Mouse (Mus musculus) MEL (cell line): ENCODE results near the gene Fndc3b. TPM values are rescaled to one million over a fixed set of nuclear protein-coding genes. Genes with fewer than 3 reads are reported as not detected.

Source experiments
- DNase-seq: peaks from one replicate; pipeline ENCODE4 v3.0.0; 2011; ENCODE audit warnings: low read depth, low spot score
- H3K27ac ChIP-seq: 2 replicates; pipeline ENCODE4 v1.5.1; 2012; ENCODE audit warnings: low read depth, mild to moderate bottlenecking, control low read depth, low read length, moderate library complexity; ENCODE audit not compliant: control insufficient read depth
- H3K27me3 ChIP-seq, 2 experiments: fragments of 150-350 bp in 1 of 2; sonication (generic) in 1 of 2; 2 replicates each; pipeline ENCODE4 v1.6.1; 2012; ENCODE audit warnings: low read length in 2 of 2, mild to moderate bottlenecking in 2 of 2, improper control_type of control experiment in 1 of 2, moderate library complexity in 1 of 2; ENCODE audit not compliant: insufficient read depth in 2 of 2, control insufficient read depth in 1 of 2
- H3K36me3 ChIP-seq, 2 experiments: 2 replicates each; pipeline ENCODE4 v1.6.1; 2012 to 2014; ENCODE audit warnings: low read length in 2 of 2, improper control_type of control experiment in 1 of 2, inconsistent platforms in 1 of 2, mild to moderate bottlenecking in 1 of 2; ENCODE audit not compliant: insufficient read depth in 2 of 2, control insufficient read depth in 1 of 2
- H3K4me1 ChIP-seq, 2 experiments: fragments of 150-350 bp in 1 of 2; sonication (generic) in 1 of 2; 2 replicates each; pipeline ENCODE4 v1.6.1; 2012; ENCODE audit warnings: low read length in 2 of 2, improper control_type of control experiment in 1 of 2, mild to moderate bottlenecking in 1 of 2; ENCODE audit not compliant: insufficient read depth in 2 of 2, control insufficient read depth in 1 of 2
- H3K4me3 ChIP-seq, 2 experiments: fragments of 150-350 bp in 1 of 2; sonication (generic) in 1 of 2; 2 replicates each; pipeline ENCODE4 v1.5.1; 2012; ENCODE audit warnings: low read depth in 2 of 2, low read length in 2 of 2, mild to moderate bottlenecking in 2 of 2, moderate library complexity in 2 of 2, control low read depth in 1 of 2, improper control_type of control experiment in 1 of 2; ENCODE audit not compliant: control insufficient read depth in 1 of 2, insufficient read depth in 1 of 2
- H3K79me2 ChIP-seq: 2 replicates; pipeline ENCODE4 v1.6.1; 2012; ENCODE audit warnings: mild to moderate bottlenecking, low read length, moderate library complexity; ENCODE audit not compliant: control insufficient read depth, poor library complexity, insufficient read depth
- H3K9ac ChIP-seq: 2 replicates; pipeline ENCODE4 v1.6.1; 2012; ENCODE audit warnings: low read depth, mild to moderate bottlenecking, control low read depth, low read length, moderate library complexity; ENCODE audit not compliant: control insufficient read depth, poor library complexity, severe bottlenecking
- H3K9me3 ChIP-seq: fragments of 150-350 bp; sonication (generic); replicated peaks from 2 replicates; pipeline ENCODE4 v1.6.1; 2012; ENCODE audit warnings: mild to moderate bottlenecking, low read length, improper control_type of control experiment, moderate library complexity; ENCODE audit not compliant: insufficient read depth
- BHLHE40 ChIP-seq: IDR thresholded peaks from 2 replicates; pipeline ENCODE4 v1.6.1; 2012; ENCODE audit warnings: low read depth, mild to moderate bottlenecking, inconsistent platforms, low read length, improper control_type of control experiment, borderline replicate concordance
- CHD1 ChIP-seq: IDR thresholded peaks from 2 replicates; pipeline ENCODE4 v1.6.1; 2012; ENCODE audit warnings: low read depth, mild to moderate bottlenecking, inconsistent platforms, low read length, improper control_type of control experiment
- CHD2 ChIP-seq: IDR thresholded peaks from 2 replicates; pipeline ENCODE4 v1.6.1; 2011; ENCODE audit warnings: low read length, improper control_type of control experiment
- CTCF ChIP-seq, 3 experiments: IDR thresholded peaks in 2 of 3; conservative IDR thresholded peaks in 1 of 3; 2 replicates each; pipeline ENCODE4 v1.5.1; 2011 to 2012; ENCODE audit warnings: low read length in 3 of 3, low read depth in 2 of 3, mild to moderate bottlenecking in 2 of 3, improper control_type of control experiment in 1 of 3, inconsistent platforms in 1 of 3, mixed read lengths in 1 of 3, moderate library complexity in 1 of 3; ENCODE audit not compliant: control insufficient read depth in 1 of 3, insufficient read depth in 1 of 3, poor library complexity in 1 of 3, severe bottlenecking in 1 of 3
- EP300 ChIP-seq, 2 experiments: IDR thresholded peaks; 2 replicates each; pipeline ENCODE4 v1.6.1; 2011; ENCODE audit warnings: improper control_type of control experiment in 2 of 2, low read length in 2 of 2, low read depth in 1 of 2, mild to moderate bottlenecking in 1 of 2
- ETS1 ChIP-seq: IDR thresholded peaks from 2 replicates; pipeline ENCODE4 v1.6.1; 2012; ENCODE audit warnings: low read depth, mild to moderate bottlenecking, inconsistent platforms, low read length, improper control_type of control experiment, moderate library complexity
- GATA1 ChIP-seq: IDR thresholded peaks from 2 replicates; pipeline ENCODE4 v1.6.1; 2011; ENCODE audit warnings: low read depth, low read length, improper control_type of control experiment
- HCFC1 ChIP-seq: IDR thresholded peaks from 2 replicates; pipeline ENCODE4 v1.6.1; 2012; ENCODE audit warnings: low read depth, mild to moderate bottlenecking, inconsistent platforms, low read length, improper control_type of control experiment, moderate library complexity
- JUND ChIP-seq: IDR thresholded peaks from 2 replicates; pipeline ENCODE4 v1.6.1; 2011; ENCODE audit warnings: low read depth, mild to moderate bottlenecking, improper control_type of control experiment, low read length
- MAFK ChIP-seq: IDR thresholded peaks from 2 replicates; pipeline ENCODE4 v1.6.1; 2011; ENCODE audit warnings: low read depth, mild to moderate bottlenecking, low read length, improper control_type of control experiment, borderline replicate concordance
- MAZ ChIP-seq: IDR thresholded peaks from 2 replicates; pipeline ENCODE4 v1.6.1; 2012; ENCODE audit warnings: low read depth, mild to moderate bottlenecking, inconsistent platforms, low read length, improper control_type of control experiment
- MYC ChIP-seq: IDR thresholded peaks from 2 replicates; pipeline ENCODE4 v1.6.1; 2011; ENCODE audit warnings: low read depth, mild to moderate bottlenecking, low read length, improper control_type of control experiment, moderate library complexity
- NELFE ChIP-seq: IDR thresholded peaks from 2 replicates; pipeline ENCODE4 v1.6.1; 2011; ENCODE audit warnings: low read depth, low read length, improper control_type of control experiment
- POLR2AphosphoS2 ChIP-seq: IDR thresholded peaks from 2 replicates; pipeline ENCODE4 v1.6.1; 2011; ENCODE audit warnings: low read length, improper control_type of control experiment
- RAD21 ChIP-seq: IDR thresholded peaks from 2 replicates; pipeline ENCODE4 v1.6.1; 2011; ENCODE audit warnings: mild to moderate bottlenecking, low read depth, low read length, improper control_type of control experiment
- RCOR1 ChIP-seq: IDR thresholded peaks from 2 replicates; pipeline ENCODE4 v1.6.1; 2012; ENCODE audit warnings: low read depth, mild to moderate bottlenecking, inconsistent platforms, low read length, improper control_type of control experiment
- SIN3A ChIP-seq: IDR thresholded peaks from 2 replicates; pipeline ENCODE4 v1.6.1; 2012; ENCODE audit warnings: low read length, improper control_type of control experiment, inconsistent platforms
- TAL1 ChIP-seq: IDR thresholded peaks from 2 replicates; pipeline ENCODE4 v1.6.1; 2012; ENCODE audit warnings: mild to moderate bottlenecking, inconsistent platforms, low read length, moderate library complexity, mixed read lengths
- TBP ChIP-seq: IDR thresholded peaks from 2 replicates; pipeline ENCODE4 v1.8.0; 2011; ENCODE audit warnings: low read depth, low read length, improper control_type of control experiment
- TCF12 ChIP-seq: IDR thresholded peaks from 2 replicates; pipeline ENCODE4 v1.6.1; 2014; ENCODE audit warnings: low read depth, mild to moderate bottlenecking, inconsistent platforms, low read length, improper control_type of control experiment, moderate library complexity
- UBTF ChIP-seq: IDR thresholded peaks from 2 replicates; pipeline ENCODE4 v1.6.1; 2012; ENCODE audit warnings: low read depth, mild to moderate bottlenecking, inconsistent platforms, low read length, improper control_type of control experiment, moderate library complexity, borderline replicate concordance; ENCODE audit not compliant: insufficient read depth
- USF1 ChIP-seq: IDR thresholded peaks from 2 replicates; pipeline ENCODE4 v1.6.1; 2014; ENCODE audit warnings: low read depth, mild to moderate bottlenecking, inconsistent platforms, low read length, improper control_type of control experiment, moderate library complexity
- USF2 ChIP-seq, 2 experiments: IDR thresholded peaks; 2 replicates each; pipeline ENCODE4 v1.6.1; 2011 to 2012; ENCODE audit warnings: improper control_type of control experiment in 2 of 2, low read length in 2 of 2, borderline replicate concordance in 1 of 2, inconsistent platforms in 1 of 2, low read depth in 1 of 2, mild to moderate bottlenecking in 1 of 2; ENCODE audit not compliant: insufficient read depth in 1 of 2
- ZC3H11A ChIP-seq: IDR thresholded peaks from 2 replicates; pipeline ENCODE4 v1.6.1; 2012; ENCODE audit warnings: low read depth, mild to moderate bottlenecking, inconsistent platforms, low read length, improper control_type of control experiment
- ZKSCAN1 ChIP-seq: IDR thresholded peaks from 2 replicates; pipeline ENCODE4 v1.6.1; 2012; ENCODE audit warnings: low read depth, mild to moderate bottlenecking, inconsistent platforms, low read length, improper control_type of control experiment, moderate library complexity
- polyA plus RNA-seq, 2 experiments: library from polyadenylated mRNA; stranded (reverse) in 1 of 2; unstranded in 1 of 2; fragments of >175 nt in 1 of 2; fragments of >200 nt in 1 of 2; gene quantifications; 2 replicates each; pipeline versions ENCODE4 v1.2.1 to v1.2.4; 2012; ENCODE audit warnings: low replicate concordance in 2 of 2, low read depth in 1 of 2; ENCODE audit not compliant: insufficient read length in 2 of 2, insufficient read depth in 1 of 2, missing spikeins in 1 of 2
- total RNA-seq: library from RNA; depleted of rRNA; stranded (reverse); fragments of 300-350 nt; gene quantifications from 2 replicates; pipeline ENCODE4 v1.2.3, GENCODE M21; 2012

Fndc3b gene
- total and polyA plus RNA-seq, 3 experiments: not detected

DNA sequence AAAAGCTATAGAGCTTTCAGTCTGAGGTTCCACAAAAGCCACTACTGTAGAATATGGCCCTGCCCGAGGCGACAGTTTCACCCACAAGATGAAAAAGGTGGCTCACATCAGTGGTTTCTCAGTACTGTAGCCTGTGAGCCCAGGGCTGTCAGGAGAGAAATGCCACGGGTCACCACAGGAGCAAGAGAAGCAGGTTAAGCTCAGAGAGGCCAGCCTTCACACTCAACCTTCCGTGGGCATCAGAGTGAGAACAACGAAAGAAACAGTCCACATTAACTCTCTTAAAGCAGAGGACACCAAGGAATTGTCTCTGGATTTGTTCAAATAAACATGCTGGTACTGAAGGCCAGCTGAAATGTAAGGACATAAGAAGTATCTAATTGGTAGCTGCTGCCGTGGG, 104.5 kb downstream of the Fndc3b start:
- H3K4me3 ChIP-seq: no peak overlapping the region
- TF ChIP-seq JUND: no peak
- no peak for TF ChIP-seq CHD1
- TF ChIP-seq, all 39 proteins: peak for 0
- no peaks in the 10 kb centered on the region for H3K9me3 ChIP-seq
- H3K4me1 ChIP-seq: no peaks in the 10 kb centered on the region
- DNase-seq: no peak
- H3K27me3 ChIP-seq: no peaks in the 10 kb centered on the region
- no peaks in the 10 kb centered on the region for H3K79me2 ChIP-seq
- H3K36me3 ChIP-seq: no peaks in the 10 kb centered on the region
- no peak overlapping the region for H3K9ac ChIP-seq
- no peak overlapping the region for H3K27ac ChIP-seq

GRCm38 (mm10) chr3:27605613-27606012, 105.5 kb downstream of the Fndc3b start:
- Histone ChIP-seq H3K36me3 (no peaks in the 10 kb centered on the region), H3K27ac (no peak overlapping the region)
- TF ChIP-seq RAD21 (no peak), TCF12 (no peak), JUND (no peak), USF1 (no peak), BHLHE40 (no peak), ZC3H11A (no peak), MAZ (no peak), ETS1 (no peak), CHD1 (no peak)
- TF ChIP-seq, all 39 proteins: peak for 0
- Histone ChIP-seq H3K27me3 (no peaks in the 10 kb centered on the region), H3K4me3 (no peak overlapping the region), H3K4me1 (no peaks in the 10 kb centered on the region), H3K79me2 (no peaks in the 10 kb centered on the region), H3K9me3 (no peaks in the 10 kb centered on the region), H3K9ac (no peak overlapping the region)
- no peak for DNase-seq

DNA sequence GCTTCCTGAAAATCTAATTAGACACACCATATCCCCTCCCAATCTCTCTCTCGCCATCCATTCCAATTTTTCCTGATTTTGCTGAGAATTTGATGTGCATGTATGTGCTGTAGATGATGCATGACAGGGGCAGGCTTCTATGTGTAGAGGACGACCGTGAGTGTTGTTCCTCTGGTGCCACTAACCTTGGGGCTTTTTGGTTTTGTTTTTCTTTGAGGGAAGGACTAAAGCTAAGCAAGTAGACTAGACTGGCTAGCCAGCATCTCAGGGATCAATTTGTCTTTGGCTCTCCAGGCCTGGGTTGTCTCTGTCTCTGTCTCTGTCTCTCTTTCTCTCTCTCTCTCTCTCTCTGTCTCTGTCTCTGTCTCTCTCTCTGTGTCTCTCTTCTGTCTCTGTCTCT, 106.0 kb downstream of the Fndc3b start:
- no peaks in the 10 kb centered on the region for H3K9me3 ChIP-seq
- no peaks in the 10 kb centered on the region for H3K27me3 ChIP-seq
- no peaks in the 10 kb centered on the region for H3K4me1 ChIP-seq
- no peak overlapping the region for H3K27ac ChIP-seq
- TF ChIP-seq RCOR1 (no peak), MYC (no peak), CTCF (IDR thresholded peaks at IDR 0.05 in 2 of 3, conservative IDR thresholded peaks at IDR 0.05 in 1 of 3; ENCODE audit: control insufficient read depth in 1 of 3, insufficient read depth in 1 of 3, low read depth in 2 of 3, low read length in 3 of 3, poor library complexity in 1 of 3, severe bottlenecking in 1 of 3) (no peak), USF2 (IDR thresholded peaks at IDR 0.05; ENCODE audit: borderline replicate concordance in 1 of 2, insufficient read depth in 1 of 2, low read depth in 1 of 2, low read length in 2 of 2) (no peak), NELFE (no peak), CHD2 (no peak), ZKSCAN1 (no peak), MAFK (no peak), EP300 (IDR thresholded peaks at IDR 0.05; ENCODE audit: low read depth in 1 of 2, low read length in 2 of 2) (no peak), RAD21 (no peak), SIN3A (no peak), USF1 (no peak), UBTF (no peak), HCFC1 (no peak), TBP (no peak), GATA1 (no peak), TAL1 (no peak), ZC3H11A (no peak), TCF12 (no peak), POLR2AphosphoS2 (no peak)
- TF ChIP-seq, all 39 proteins: peak for 0
- no peak overlapping the region for H3K9ac ChIP-seq
- H3K79me2 ChIP-seq: no peaks in the 10 kb centered on the region
- no peaks in the 10 kb centered on the region for H3K36me3 ChIP-seq
- H3K4me3 ChIP-seq: no peak overlapping the region
- no peak for DNase-seq
